Mouse (Mus musculus): ENCODE results near the gene Phkg1. TPM values are rescaled to one million over a fixed set of nuclear protein-coding genes. Genes with fewer than 3 reads are reported as not detected.
A peak's percentile ranks its signal among the peaks of the same experiment; 100 is the strongest.
"Not testable (repeated sequence)": the region's sequence is repeated elsewhere in the genome, so short reads cannot be mapped to it uniquely, and the experiment has no call there.

Phkg1 gene
- total RNA-seq, 2 experiments from 2014 or later: 3.2 to 5.7 TPM

DNA sequence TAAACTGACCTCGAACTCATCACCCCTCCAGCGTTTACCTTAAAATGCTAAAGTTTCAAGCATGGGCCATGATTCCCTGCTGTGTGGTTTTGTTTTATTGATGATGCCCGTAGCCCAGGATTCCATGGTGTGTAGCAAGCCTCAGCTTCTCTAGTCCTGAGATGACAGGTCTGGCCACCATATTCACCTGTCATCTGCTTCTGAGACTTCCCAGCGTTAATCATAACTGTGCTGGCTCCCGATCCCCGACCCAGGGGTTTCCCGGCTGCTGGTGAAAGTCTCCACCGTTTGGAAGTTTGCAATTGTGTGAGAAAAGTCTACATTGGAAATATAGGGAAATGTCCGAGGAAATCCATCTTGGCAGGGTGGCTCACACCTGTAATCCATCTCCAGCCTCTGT, 10.8 kb upstream of the Phkg1 start:
- intact Hi-C loops (cut with DNase I): loop anchor here (2.0 kb wide), 1 partner anchor 32 kb away; the partner anchor contains the start of gene Vkorc1l1

DNA sequence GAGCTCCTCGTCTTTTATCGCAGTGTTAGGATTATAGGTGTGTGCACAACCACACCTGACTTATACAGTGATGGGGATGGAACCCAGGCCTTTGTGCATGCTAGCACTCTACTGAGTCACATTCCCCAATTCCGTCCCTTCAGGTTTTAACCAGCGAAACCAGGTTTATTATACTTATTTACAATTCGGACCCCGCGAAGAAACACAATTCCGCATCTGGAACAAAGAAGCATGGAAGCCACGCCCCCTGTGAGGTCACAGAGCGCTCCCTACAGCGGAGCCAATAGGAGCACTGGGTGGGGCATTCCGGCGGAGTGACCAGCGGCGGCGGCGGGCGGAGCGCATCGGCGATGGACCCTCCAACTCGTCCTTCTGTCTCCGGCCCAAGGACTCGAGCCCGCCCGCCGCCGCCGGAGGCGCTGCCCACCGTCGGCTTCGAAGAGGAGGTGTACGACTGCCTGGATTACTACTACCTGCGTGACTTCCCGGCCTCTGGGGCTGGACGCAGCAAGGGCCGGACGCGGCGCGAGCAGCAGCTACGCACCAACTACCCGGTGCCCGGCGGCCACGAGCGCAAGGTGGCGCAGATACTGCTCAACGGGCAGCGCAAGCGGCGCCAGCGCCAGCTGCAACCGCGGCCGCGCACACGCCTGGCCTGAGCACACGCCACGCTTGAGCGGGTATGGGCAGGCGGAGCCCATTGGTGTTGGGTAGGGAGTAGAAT, 10.1 kb upstream of the Phkg1 start, which contains the start of gene Nupr1l:
Gene Nupr1l (plus strand): TSS at position 299 of the 724 bp plus-strand sequence.
- intact Hi-C loops (cut with DNase I): loop anchor here (2.0 kb wide), 1 partner anchor 32 kb away; the partner anchor contains the start of gene Vkorc1l1
- DNase-seq: peak; percentile 92 to 93

More for the DNA sequence above, 10.8 kb upstream of the Phkg1 start:
- DNase-seq: no peak

DNA sequence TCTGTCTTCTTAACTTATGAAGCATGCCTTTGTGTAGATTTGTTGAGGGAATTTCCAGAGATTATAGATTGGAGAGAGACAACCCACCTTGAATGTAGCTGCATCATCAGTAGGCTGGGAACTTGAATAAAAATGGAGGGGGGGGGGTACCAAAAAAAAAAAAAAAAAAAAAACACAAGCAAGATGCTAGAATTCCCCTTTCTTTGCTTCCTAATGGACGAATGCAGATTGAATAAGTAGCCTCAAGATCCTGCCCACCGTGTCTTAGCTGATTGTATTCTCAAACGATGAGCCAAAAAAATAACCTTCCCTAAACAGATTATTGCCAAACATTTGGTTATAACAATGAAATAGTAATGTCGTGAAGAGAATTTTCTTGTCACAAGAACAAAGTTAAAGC, 9.4 kb upstream of the Phkg1 start:
- no peak for DNase-seq
- intact Hi-C loops (cut with DNase I): loop anchor here (2.0 kb wide), 1 partner anchor 33 kb away; the partner anchor contains the start of gene Vkorc1l1

DNA sequence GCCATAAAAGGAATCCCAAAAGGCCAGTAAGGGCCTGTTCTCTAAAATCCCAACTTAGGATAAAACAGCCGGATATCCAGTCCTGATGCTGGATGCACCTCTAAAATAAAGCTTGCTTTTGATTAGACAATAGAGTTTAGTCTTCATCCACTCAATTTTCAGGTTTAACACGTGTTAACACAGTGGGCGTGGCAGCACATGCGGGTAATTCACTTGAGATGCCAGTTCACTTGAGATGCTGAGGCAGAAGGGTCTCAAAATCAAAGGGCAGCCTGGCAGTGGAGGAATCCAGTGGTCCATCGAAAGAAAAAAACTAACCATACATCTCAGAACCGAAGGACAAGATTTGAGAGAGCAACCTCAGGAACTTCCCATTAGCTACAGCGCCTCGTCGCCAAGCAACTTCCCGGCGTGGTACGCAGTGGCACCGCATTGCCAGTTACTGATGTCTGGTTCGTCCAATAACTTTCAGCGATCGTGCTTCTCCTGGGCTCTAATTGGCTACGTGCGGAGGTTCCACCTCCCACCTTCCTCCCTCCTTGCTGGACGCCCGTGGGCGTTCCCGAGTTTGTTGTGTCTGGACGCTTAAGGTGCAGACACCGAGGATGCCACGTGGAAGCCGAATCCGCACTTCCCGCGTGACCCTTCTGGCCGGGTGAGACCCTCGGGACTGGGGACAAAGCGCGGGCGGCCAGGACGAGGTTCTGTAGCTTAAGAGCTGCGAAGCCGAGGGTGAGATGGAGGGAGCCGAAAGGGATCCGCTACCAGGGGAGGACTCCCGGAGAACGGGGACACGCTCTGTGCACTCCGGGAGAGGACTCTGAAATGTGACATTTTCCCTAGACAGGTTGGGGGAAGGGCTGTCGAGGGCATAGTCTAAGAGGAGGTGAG, 2.9 kb downstream of the Phkg1 start, which contains the start of gene Zbed5:
Gene Zbed5 (plus strand): TSS at position 526 of the 891 bp plus-strand sequence.
- DNase-seq: peak; percentile 92 to 94
- intact Hi-C loops (cut with DNase I): no loop called here

DNA sequence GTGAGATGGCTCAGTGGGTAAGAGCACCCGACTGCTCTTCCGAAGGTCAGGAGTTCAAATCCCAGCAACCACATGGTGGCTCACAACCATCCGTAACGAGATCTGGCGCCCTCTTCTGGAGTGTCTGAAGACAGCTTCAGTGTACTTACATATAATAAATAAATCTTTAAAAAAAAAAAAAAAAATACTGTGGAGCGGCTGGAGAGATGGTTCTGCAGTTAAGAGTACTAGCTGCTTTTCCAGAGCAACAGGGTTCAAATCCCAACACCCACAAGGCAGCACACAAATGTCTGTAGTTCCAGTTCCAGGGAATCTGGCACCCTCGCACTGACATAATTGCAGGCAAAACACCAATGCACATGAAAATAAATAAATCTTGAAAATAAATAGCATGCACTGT, 8.0 kb downstream of the Phkg1 start:
- DNase-seq; intact Hi-C loops (cut with DNase I): not testable (repeated sequence)

DNA sequence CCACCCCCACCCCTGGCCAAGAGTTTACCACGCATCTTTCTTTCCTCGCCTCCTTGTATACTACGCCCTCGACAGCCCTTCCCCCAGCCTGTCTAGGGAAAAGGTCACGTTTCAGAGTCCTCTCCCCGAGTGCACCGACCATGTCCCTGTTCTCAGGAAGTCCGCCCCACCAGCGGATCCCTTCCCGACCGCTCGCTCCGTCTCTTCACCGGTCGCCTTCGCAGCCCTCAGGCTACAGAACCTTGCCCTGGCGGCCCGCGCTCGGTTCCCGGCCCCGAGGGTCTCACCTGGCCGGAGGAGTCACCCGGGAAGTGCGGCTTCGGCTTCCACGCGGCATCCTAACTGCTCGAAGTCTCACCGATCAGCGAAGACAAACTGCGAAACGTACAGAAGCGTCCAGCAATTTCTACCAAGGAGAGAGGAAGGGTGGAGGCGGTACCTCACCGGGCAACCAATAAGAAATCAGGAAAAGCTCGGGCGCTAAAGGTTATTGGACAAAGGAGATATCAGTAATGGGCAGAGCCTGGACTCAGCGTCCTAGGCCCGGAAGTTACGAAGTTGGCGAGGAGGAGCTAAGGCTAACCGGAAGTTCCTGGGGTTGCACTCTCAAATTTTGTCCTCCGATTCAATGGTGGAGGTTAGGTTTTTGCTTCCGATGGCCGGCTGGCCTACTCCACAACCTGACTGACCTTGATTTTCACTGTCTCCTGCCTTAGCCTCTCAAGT, 11.3 kb downstream of the Phkg1 start, which contains the start of gene Chchd2:
Gene Chchd2 (minus strand): TSS at position 560 of the 726 bp plus-strand sequence.
- peak; percentile 97 to 98 for DNase-seq
- intact Hi-C loops (cut with DNase I): no loop called here

DNA sequence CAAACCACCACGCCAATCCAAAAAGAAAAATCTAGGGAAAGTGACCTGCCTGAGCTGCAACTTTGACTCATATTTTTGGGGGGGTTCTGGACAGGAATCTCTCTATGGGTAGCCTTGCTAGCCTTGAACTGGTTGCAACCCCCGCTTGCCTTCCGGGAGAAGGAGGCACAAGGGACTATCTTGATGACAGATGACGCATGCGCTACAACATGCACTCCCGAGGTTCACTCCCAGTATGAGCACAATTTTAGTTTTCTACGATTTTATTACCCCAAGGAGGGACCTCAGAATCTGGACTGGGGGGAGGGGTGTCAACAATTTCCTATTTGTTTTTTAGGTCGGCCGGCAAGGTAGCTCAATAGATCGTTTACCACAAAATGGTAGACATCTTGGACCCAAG, 12.1 kb downstream of the Phkg1 start:
- intact Hi-C loops (cut with DNase I): no loop called here
- no peak for DNase-seq

DNA sequence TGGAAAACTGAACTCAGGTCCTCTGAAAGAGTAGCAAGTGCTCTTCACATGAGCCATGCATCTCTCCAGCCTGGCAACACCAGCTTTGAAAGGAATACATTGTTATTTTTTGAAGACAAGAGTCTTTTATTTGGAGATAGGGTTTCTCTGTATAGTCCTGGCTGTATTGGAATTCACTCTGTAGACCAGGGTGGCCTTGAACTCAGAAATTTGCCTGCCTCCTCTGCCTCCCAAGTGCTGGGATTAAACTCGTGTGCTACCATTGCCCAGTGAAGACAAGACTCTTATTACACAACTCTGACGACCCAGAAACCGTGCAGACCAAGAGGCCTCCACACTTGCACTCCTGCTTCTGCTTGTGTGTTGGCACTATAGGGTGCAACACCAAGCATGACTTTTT, 18.5 kb downstream of the Phkg1 start:
- no peak for DNase-seq
- intact Hi-C loops (cut with DNase I): loop anchor here (2.0 to 5.0 kb wide), 2 partner anchors 153 to 267 kb away; partner anchors contain the start of gene Nipsnap2

DNA sequence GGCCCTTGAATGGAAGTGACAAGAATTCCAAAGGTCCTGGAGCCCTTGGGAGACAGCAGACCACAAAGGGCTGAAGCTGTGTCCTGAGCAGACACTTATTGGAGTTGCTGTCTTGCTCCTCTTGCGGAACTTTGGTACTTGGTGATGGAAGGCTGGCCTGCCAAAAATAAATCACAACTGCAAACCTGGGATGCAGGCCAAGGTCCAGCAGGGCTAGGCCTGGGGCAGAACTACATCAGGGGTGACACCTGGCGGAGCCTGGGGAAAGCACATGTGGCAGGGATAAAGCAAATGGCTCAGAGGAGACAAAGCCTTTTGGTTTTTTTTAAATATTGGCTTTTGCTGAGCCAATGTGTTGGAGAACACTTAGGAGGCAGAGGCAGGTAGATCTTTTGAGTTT, 19.4 kb downstream of the Phkg1 start:
- intact Hi-C loops (cut with DNase I): loop anchor here (2.0 to 5.0 kb wide), 2 partner anchors 152 to 266 kb away; partner anchors contain the start of gene Nipsnap2
- DNase-seq: peak; percentile 89

DNA sequence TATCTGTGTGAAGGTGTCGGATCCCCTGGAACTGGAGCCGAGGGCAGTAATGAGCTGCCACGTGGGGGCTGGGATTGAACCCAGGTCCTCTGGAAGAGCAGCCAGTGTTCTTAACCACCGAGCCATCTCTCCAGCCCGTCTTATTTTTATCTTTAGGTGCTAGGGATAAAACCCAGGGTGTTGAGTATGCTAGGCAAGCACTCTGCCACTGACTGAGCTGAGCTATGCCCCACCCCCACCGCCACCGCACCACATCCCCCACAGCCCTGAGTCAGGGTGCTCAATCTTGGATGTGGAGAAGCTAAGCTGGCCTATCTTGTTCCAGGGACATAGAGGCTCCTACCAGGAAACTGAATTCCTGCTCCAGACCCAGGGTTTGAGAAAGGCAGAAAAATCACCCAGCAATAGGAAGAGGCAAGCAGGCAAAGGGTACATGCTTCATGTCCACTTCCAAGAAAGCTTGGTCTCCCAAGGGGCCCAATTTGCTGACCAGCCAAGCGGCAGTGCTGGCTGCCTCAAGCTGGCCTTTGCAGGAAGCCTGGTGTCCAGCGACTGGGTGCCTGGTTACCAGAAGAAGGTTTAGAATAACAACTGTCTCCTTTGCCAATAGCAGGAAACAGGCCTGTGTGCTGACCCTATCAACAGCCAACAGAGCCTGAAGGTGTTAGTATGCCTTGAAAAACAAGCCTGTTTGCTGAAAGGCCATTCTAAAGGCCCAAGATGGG, 20.5 kb downstream of the Phkg1 start:
- DNase-seq: peak; percentile 47 to 56
- intact Hi-C loops (cut with DNase I): loop anchor here (2.0 to 5.0 kb wide), 2 partner anchors 151 to 265 kb away; partner anchors contain the start of gene Nipsnap2

DNA sequence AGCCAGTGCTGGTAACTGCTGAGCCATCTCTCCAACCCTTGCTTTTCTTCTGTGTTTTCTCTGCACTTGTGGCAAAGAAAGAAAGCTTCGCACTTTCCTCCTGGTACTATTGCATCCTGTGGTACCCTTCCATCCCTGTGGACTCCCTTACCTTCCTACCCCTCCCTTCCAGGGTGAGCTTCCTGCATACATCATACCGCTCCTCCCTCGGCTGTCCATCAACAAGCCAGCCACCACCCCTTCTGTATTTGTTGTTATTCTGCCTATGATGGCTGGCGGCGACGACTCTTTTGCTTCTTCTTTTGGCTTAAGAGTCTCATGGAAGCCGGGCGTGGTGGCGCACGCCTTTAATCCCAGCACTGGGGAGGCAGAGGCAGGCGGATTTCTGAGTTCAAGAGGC, 23.3 kb downstream of the Phkg1 start:
- intact Hi-C loops (cut with DNase I): loop anchor here (5.0 kb wide), 1 partner anchor 148 kb away; the partner anchor contains the start of gene Nipsnap2
- DNase-seq: no peak

DNA sequence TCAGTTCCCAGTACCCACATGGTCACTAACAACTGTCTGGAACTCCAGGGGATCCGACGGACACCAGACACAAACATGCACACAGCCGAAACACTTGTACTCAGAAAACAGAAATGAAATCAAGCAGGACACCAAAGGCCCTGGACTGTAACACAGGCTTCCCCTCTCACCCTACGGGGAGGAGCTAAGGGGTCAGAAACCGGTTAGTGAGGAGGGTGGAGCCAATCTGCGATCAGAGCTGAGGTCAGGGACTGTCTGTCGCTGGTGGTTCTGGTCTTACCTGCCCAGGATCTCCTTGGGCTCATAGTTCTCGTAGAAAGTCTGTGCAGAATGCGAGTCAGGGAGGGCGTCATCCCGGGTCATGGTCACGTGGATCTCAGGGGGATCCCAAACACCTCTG, 24.4 kb downstream of the Phkg1 start:
- DNase-seq: no peak
- intact Hi-C loops (cut with DNase I): no loop called here

DNA sequence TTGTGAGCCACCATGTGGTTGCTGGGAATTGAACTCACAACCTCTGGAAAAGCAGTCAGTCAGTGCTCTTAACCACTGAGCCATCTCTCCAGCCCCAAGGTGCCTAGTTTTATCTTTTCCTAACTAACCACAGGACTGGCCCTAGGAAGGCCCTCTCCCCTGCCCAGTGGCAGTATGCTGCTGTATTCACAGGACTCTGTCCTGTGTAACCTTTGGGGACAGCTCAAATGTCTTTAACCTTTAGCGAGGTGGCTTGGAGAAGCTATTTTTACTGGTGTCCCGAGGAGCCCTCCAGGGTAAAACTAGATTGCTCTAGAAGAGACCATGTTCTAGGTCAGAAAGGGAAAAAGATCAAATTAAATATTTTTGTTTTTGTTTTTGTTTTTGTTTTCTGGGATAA, 27.1 kb downstream of the Phkg1 start:
- intact Hi-C loops (cut with DNase I): no loop called here
- DNase-seq: no peak

DNA sequence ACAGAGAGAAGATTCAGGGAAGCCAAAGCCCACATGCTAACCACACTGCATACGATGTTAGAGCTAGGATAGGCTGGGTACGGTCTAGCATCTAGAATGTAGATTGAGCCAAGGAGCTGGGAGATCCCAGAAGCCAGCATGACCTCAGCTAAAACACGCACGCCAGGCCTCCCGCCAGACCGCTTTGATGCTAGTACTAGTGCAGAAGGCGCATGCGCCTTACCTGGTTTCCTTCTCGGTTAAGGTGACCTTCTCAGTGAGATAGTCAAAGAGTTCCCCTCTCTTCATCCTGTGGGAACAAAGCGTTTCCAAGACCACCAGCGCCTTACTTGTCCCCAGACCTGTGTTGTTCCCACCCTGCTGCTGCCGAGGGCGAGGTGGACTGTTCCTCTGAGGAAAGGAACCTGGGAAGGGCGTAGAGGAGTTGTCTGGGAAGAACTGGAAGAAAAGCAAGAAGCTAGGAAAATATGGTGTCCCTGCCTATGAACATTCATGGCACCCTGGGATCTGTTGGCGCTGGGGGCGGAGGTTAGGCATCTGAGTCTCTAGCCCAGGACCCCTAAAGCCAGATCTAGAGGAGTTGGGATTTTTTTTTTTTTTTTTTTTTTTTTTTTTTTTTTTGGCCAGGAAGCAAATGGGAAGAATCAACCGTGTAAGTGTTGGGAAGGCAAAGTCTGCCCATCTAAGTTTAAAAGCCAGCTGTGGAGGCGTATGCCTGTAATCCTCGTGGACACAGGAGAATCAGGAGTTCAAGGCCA, 28.9 kb downstream of the Phkg1 start:
- DNase-seq: no peak
- intact Hi-C loops (cut with DNase I): no loop called here

DNA sequence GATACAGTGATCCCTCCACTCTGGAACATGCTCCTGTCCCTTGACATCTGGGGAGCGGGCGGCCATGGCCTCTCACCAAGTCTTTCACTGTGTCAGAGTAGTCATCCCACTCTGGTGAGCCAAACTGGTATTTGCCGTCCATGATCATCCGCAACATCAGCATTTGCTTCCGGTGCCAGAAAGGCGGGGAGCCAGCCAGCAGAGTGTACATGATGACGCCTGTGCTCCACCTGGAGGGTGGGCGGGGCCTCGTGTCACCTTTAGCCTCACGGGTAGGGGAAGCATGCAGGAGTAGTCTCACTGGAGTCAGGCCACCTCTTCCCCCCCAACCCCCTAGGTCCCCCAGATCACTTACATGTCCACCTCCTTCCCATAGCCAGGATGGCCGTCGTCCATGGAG, 32.5 kb downstream of the Phkg1 start:
- DNase-seq: no peak
- intact Hi-C loops (cut with DNase I): no loop called here

DNA sequence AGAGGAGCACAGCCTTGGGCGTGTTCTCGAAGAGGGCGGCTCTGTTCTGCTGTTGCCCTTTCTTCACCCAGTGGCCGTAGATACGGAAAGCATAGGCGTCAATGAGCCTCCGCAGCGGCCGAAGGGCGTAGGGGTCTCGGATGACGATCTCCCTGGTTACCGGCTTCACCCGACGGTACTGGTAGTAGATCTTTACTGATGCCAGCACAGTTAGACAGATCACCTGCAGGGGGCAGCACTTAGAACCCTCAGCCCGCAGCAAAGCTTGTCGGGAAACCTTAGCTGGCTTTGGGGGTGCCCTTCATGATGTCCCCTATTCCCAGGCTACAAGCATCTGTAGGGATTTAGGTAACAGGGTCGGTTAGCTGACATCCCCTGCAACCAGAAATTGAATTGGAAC, 33.9 kb downstream of the Phkg1 start:
- peak; percentile 35 to 63 for DNase-seq
- intact Hi-C loops (cut with DNase I): no loop called here

DNA sequence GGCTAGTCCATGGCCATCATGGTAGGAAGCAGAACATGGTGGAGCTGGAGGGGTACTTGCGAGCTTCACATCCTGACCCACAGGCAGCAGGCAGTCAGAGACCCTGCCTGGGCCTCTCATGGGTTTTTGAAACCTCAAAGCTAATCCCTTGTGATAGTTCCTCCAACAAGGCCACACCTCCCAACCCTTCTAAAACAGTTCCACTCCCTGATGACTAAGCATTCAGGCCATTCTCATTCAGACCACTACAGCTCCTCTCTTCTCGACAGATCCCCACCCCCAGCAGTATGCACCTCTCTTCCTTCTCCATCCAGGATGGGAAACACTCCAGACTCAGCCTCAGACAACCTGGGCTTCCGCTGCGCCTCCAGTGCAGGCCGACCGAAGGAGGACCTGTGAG, 36.0 kb downstream of the Phkg1 start:
- no peak for DNase-seq
- intact Hi-C loops (cut with DNase I): no loop called here

DNA sequence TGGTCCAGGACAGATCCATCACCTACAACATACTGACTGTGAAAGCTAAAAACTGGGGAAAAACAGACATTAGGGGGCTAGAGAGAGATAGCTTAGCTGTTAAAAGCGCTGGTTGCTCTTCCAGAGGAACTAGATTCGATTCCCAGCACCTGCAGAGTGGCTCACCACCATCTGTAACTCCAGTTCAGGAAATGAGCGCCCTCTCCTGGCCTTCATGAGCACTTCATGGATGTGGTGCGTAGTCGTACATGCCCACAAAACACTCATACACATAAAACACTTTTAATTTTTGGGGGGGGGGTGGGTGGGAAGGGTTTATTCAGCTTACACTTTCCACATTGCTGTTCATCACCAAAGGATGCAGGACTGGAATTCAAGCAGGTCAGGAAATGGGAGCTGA, 41.9 kb downstream of the Phkg1 start:
- no peak for DNase-seq
- intact Hi-C loops (cut with DNase I): no loop called here

DNA sequence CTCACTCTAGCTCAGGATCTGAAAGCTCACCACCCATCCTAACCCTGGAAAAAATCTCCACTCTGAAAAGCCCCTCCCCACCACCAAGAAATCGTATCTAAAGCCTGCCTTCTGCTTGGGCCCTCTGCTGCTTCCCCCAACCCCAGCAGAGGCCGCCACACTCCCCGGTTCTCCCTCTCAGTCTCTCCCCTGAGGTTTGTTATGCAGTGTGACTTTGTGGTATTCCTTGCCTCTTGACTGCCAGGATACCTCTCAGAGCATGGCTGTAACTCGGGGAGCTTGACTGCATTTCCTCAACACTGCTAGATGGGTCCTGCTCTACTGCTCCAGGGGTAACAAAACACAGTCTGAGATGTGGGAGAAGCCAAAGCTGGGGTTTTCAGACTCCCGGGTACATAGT, 43.2 kb downstream of the Phkg1 start:
- intact Hi-C loops (cut with DNase I): no loop called here
- DNase-seq: no peak
